Mouse (Mus musculus): ENCODE results near the gene Matn3. TPM values are rescaled to one million over a fixed set of nuclear protein-coding genes. Genes with fewer than 3 reads are reported as not detected.

Matn3 gene
- polyA plus RNA-seq, 1 experiment, result 0.08 TPM

GRCm38 (mm10) chr12:9020431-9020830 lies 72.7 kb downstream of the Matn3 start:
- DNase-seq (ENCODE audit: extremely low spot score in 1 of 2, low spot score in 1 of 2), result no peak

- DNase-seq (ENCODE audit: extremely low spot score in 1 of 2, low spot score in 1 of 2), result no peak
These were observed 73.3 kb downstream of the Matn3 start for GRCm38 (mm10) chr12:9020986-9021385.

Other genes starting within 250 kb of the Matn3 start
- 4.5 and 4.7 TPM in 2 replicates for gene Sdc1, start 176.6 kb upstream of the Matn3 start, polyA plus RNA-seq (2012; rRNA removed)
- gene Laptm4a, start 26.3 kb upstream of the Matn3 start, polyA plus RNA-seq (2012; rRNA removed), result 229 and 243 TPM in 2 replicates
- 19.1 and 23.5 TPM in 2 replicates for gene Wdr35, start 26.0 kb downstream of the Matn3 start, polyA plus RNA-seq (2012; rRNA removed)
- gene Ttc32, start 82.1 kb downstream of the Matn3 start, polyA plus RNA-seq (2012; rRNA removed), result 5.1 and 7.0 TPM in 2 replicates

Data from frontal cortex, adult 2 months (tissue).